Mouse (Mus musculus): ENCODE measurements around the gene Tnfsf4.

The Tnfsf4 gene

DNA sequence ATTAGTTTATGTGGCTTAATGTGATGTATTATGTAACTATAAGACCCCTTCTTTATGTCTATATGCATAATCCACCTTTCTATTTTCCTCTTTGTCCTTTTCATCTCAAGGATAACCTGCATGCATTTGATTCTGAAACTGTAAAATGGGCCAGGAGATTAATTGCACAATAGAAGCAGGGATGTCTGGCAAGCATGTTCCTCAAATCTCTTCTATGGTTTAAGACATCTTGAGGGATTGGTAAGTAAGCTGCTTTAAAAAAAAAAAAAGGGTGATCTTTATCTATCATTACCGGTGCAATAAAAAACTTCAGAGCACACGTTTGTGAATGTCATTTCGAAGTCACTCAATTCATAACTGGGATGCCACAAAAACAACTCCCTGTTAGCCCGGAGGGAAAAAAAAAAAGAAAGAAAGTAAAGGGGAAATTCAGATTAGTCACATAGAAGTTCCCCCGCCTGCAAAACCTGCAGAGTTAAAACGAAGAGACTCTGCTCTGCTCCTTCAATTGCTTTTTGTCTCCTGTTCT is at the start of gene Tnfsf4:
Gene Tnfsf4 (plus strand): TSS at position 479 of the 529 bp plus-strand sequence.
- in situ Hi-C loops (cut with MboI) = no loop called here

- in situ Hi-C loops (cut with MboI) = no loop called here
These were observed 44.2 kb upstream of the Tnfsf4 start for GRCm38 (mm10) chr1:161350981-161351380.

- in situ Hi-C loops (cut with MboI) = no loop called here
These were observed 30.2 kb upstream of the Tnfsf4 start for GRCm38 (mm10) chr1:161365006-161365405.

DNA sequence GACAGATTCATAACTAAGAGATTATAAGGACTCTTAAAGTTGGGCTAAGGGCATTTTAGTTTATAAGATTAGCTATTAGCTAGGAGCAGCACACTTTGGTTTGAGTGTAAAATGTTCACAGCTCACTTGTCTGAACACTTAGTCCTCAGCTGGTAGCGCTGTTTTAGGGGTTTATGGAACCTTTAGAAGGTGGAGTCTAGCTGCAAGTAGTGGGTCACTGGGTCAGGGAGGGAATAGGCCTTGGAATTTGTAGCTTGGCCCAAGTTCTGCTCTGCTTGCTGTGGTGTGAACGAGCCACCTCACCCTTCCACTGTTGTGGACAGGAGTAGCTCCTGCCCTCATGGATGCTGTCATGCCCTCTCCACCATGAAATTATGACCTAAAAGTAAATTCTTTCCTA is 23.3 kb upstream of the Tnfsf4 start:
- in situ Hi-C loops (cut with MboI) = no loop called here

GRCm38 (mm10) chr1:161375866-161376265 is 19.3 kb upstream of the Tnfsf4 start:
- in situ Hi-C loops (cut with MboI) = no loop called here

DNA sequence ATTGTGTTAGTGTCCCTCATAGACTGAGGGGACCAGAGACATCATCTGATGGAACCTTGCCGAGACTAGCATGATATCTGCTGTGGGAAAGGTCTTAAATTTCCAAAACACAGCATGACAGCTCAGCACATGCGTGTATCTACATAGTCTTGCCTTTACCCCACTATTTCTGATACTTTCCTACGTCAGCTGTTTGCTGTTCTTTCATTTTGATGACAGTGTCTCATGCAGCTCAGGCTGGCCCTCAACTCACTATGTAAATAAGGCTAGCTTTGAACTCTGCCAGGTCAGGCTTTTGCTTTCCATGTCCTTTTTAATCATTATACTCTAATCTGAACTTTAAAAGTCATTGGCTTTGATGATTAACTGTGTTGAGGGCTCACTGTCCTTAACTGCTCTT is 16.6 kb upstream of the Tnfsf4 start:
- in situ Hi-C loops (cut with MboI) = no loop called here

GRCm38 (mm10) chr1:161379685-161380424 is 15.4 kb upstream of the Tnfsf4 start:
- in situ Hi-C loops (cut with MboI) = no loop called here

GRCm38 (mm10) chr1:161380425-161380780 is 14.8 kb upstream of the Tnfsf4 start:
- in situ Hi-C loops (cut with MboI) = no loop called here

DNA sequence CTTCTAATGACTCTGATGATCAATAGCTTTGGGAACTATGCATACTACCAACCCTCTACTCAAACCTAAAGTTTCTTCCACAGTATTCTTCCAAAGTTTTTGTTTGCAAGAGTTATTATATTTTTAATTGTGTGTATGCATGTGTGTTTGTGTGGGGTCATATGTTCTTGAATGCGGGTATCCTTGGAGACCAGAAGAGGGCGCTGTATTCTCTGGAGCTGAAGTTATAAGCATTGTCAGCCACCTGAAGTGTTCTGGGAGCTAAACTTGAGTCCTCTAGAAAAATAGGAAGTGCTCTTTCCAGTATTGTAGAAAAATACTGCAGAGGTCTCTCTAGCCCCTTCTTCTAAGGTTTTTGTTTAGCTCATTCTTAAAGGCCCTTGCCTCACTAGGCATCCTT is 5.1 kb upstream of the Tnfsf4 start:
- in situ Hi-C loops (cut with MboI) = no loop called here

- in situ Hi-C loops (cut with MboI) = no loop called here
These were observed 2.3 kb upstream of the Tnfsf4 start for GRCm38 (mm10) chr1:161392906-161393305.

GRCm38 (mm10) chr1:161395610-161396009 is 401 bp downstream of the Tnfsf4 start:
- in situ Hi-C loops (cut with MboI) = no loop called here

DNA sequence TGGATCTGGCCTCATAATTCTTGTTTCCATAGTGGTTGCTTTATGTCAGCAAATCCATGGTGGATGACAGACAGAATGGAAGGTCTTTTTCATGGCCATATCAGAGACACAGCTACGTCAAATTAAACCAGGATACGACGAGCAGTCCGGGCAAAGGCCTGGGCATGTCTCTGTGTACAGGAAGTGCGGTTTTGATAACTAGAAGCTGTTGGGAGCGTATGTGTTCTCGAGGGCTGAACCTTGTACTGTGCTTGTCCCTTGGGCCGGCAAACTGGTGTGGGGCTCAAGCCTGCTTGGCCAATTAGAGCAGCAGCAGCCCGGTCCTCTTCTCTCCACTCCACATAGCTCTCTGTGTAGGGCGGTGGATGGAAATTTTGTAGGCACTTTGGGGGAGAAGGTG is 1.1 kb downstream of the Tnfsf4 start:
- in situ Hi-C loops (cut with MboI) = no loop called here

- in situ Hi-C loops (cut with MboI) = loop anchor here (5.0 to 10.0 kb wide), 2 partner anchors 287 to 335 kb away; no protein-coding TSS in a partner anchor
These were observed 4.9 kb downstream of the Tnfsf4 start for GRCm38 (mm10) chr1:161400126-161400525.

- in situ Hi-C loops (cut with MboI) = loop anchor here (5.0 to 10.0 kb wide), 2 partner anchors 284 to 332 kb away; no protein-coding TSS in a partner anchor
These were observed 7.9 kb downstream of the Tnfsf4 start for GRCm38 (mm10) chr1:161403061-161403460.

DNA sequence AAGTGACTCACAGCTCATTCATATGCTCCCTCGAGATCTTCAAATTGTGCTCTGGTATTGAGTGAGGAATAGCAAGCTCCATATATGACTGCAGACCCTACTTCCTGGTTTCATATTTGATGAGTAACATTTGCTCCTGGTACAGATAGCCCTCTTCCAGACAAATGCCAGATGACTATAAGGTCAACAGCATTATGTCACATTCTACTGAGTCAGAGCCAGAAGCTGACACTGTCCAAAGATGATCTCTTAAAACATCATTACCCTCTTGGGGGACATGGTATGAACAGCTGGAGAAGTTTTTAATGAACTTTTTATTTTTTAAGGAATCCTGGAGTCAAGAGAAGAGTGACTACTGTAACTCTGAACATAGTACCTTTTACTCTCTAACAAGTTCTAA is 11.3 kb downstream of the Tnfsf4 start:
- in situ Hi-C loops (cut with MboI) = loop anchor here (10.0 kb wide), 1 partner anchor 328 kb away; no protein-coding TSS in a partner anchor

DNA sequence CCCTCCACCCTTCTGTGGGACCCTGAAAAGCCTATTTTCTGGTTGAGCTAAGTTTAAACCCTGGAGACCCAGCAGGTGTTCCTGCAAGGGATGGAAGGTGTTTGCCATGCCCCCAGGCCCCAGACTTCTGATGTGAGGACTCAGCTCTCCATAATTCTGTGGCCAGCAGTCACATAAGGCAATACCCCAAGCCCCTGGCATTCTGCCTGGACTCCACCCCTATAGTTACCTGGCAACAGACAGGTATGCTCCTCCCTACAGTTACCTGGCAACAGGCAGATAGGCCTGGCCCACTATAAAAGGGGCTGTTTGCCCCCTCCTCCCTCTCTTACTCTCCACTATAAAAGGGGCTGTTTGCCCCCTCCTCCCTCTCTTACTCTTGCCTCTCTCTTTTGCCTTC is 24.7 kb downstream of the Tnfsf4 start:
- in situ Hi-C loops (cut with MboI) = no loop called here

GRCm38 (mm10) chr1:161420646-161421045 is 25.4 kb downstream of the Tnfsf4 start:
- in situ Hi-C loops (cut with MboI) = no loop called here

DNA sequence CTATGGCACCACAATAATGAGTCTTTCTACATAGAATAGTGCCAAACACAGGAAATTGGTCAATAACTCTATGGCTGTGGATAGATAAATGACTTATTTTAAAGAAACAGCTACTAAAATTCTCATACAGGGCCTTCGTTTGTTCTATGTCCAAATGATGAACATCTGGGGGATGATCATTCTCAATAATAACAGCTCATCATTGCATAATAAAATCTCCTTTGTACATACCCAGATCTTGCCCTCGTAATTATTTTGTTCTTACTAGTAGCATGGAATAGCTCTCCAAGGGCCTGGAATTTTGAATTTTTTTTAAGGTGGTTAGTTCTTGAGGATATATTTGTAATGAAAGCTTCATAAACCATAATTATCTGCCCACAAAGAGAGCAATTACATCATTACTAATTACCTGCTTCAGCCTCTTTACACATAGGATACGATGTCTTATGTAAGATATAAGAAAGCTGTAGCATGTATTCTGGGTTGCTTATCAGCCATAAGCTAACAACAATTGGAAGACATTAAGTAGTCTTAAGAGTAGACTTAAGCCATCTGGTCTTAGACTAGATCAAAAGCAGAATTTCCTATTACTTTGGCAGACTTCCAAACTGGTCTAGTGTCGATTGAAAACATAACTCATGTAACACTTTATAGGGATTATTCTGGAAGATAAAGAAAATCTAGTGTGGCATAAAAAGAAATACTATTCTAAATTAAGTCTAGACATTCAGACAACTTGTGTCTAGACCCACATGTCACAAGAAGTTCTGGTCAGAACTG is 31.3 kb downstream of the Tnfsf4 start:
- in situ Hi-C loops (cut with MboI) = no loop called here

GRCm38 (mm10) chr1:161427057-161427311 is 31.8 kb downstream of the Tnfsf4 start:
- in situ Hi-C loops (cut with MboI) = no loop called here

GRCm38 (mm10) chr1:161435781-161436180 is 40.6 kb downstream of the Tnfsf4 start:
- in situ Hi-C loops (cut with MboI) = no loop called here

GRCm38 (mm10) chr1:161436503-161436902 is 41.3 kb downstream of the Tnfsf4 start:
- in situ Hi-C loops (cut with MboI) = no loop called here

DNA sequence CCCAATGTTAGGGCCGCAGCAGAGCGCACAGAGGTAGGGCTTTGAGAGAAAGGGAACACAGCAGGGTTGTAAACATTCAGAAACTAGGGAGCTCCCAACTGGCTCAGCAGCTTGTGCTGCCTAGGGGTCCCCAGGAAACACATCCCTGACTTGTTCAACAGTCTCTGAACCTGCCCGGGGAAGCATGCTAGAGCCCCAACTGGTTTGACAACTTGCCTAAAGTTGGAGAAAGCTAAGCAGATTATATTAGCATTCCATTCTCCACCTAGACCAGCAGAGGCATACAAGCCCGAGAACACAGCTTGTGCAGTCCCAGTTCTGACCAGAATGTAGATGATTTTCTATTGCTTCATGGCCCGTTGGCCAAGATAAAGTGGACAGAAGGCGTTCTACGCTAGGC is 49.6 kb downstream of the Tnfsf4 start:
- in situ Hi-C loops (cut with MboI) = no loop called here

GRCm38 (mm10) chr1:161451683-161452245 is 56.6 kb downstream of the Tnfsf4 start:
- in situ Hi-C loops (cut with MboI) = no loop called here
